Mouse (Mus musculus): Measurements from ENCODE around the gene Ube2v1. TPM values are rescaled to one million over a fixed set of nuclear protein-coding genes. Genes with fewer than 3 reads are reported as not detected.

Gene Ube2v1
- polyA plus RNA-seq, 1 experiment from 2014 or later: 299 TPM

- H3K4me2 ChIP-seq (ENCODE audit: low read length): no peak overlapping the region
- WGBS: 61% methylated on average over 4 of the region's 4 CpGs
- DNase-seq (no peak), ATAC-seq (ENCODE audit: low FRiP score, low TSS enrichment) (no peak)
- no peak overlapping the region for H3K9ac ChIP-seq (replicated peaks; ENCODE audit: low read length)
- no peaks in the 10 kb centered on the region for H3K36me3 ChIP-seq (ENCODE audit: control insufficient read depth, insufficient read depth, low read length)
- no peak overlapping the region for H3K27ac ChIP-seq (replicated peaks; ENCODE audit: low read depth, low read length)
- H3K27me3 ChIP-seq (ENCODE audit: control insufficient read depth, insufficient read depth, low read length): no peaks in the 10 kb centered on the region; the same call in 1 of the 2 replicates
- H3K4me3 ChIP-seq (replicated peaks; ENCODE audit: low read depth, low read length): no peak overlapping the region
- no peaks in the 10 kb centered on the region for H3K9me3 ChIP-seq (ENCODE audit: control insufficient read depth, low read length)
- H3K4me1 ChIP-seq (ENCODE audit: control insufficient read depth, insufficient read depth, low read length): 0 out of 2 replicates have a peak, but pooled peaks cover 5% of the 10 kb centered on the region
Observed at GRCm38 (mm10) chr2:167596262-167596661, 35.6 kb downstream of the Ube2v1 start.

- Histone ChIP-seq H3K4me3 (replicated peaks; ENCODE audit: low read depth, low read length) (no peak overlapping the region), H3K9me3 (ENCODE audit: control insufficient read depth, low read length) (no peaks in the 10 kb centered on the region), H3K36me3 (ENCODE audit: control insufficient read depth, insufficient read depth, low read length) (no peaks in the 10 kb centered on the region), H3K4me2 (ENCODE audit: low read length) (no peak overlapping the region), H3K27ac (replicated peaks; ENCODE audit: low read depth, low read length) (no peak overlapping the region), H3K9ac (replicated peaks; ENCODE audit: low read length) (no peak overlapping the region), H3K4me1 (ENCODE audit: control insufficient read depth, insufficient read depth, low read length) (0 out of 2 replicates have a peak, but pooled peaks cover 5% of the 10 kb centered on the region), H3K27me3 (ENCODE audit: control insufficient read depth, insufficient read depth, low read length) (no peaks in the 10 kb centered on the region; the same call in 1 of the 2 replicates)
- ATAC-seq (ENCODE audit: low FRiP score, low TSS enrichment): no peak
- DNase-seq: no peak
- WGBS: 49% methylated on average over 14 of the region's 14 CpGs
Observed at GRCm38 (mm10) chr2:167595761-167596171, 36.1 kb downstream of the Ube2v1 start.

- WGBS: 27% methylated on average over 10 of the region's 10 CpGs
- DNase-seq: peak; percentile 48
Observed at GRCm38 (mm10) chr2:167594444-167594934, 37.4 kb downstream of the Ube2v1 start.

GRCm38 (mm10) chr2:167593551-167594250 lies 38.2 kb downstream of the Ube2v1 start:
- ATAC-seq (ENCODE audit: low FRiP score, low TSS enrichment) (no peak), DNase-seq (no peak)
- no peaks in the 10 kb centered on the region; the same call in 1 of the 2 replicates for H3K27me3 ChIP-seq (ENCODE audit: control insufficient read depth, insufficient read depth, low read length)
- H3K4me3 ChIP-seq (replicated peaks; ENCODE audit: low read depth, low read length): no peak overlapping the region
- no peak overlapping the region for H3K9ac ChIP-seq (replicated peaks; ENCODE audit: low read length)
- 91% methylated on average over 4 of the region's 4 CpGs for WGBS
- H3K4me2 ChIP-seq (ENCODE audit: low read length): no peak overlapping the region
- no peaks in the 10 kb centered on the region for H3K9me3 ChIP-seq (ENCODE audit: control insufficient read depth, low read length)
- no peak overlapping the region for H3K27ac ChIP-seq (replicated peaks; ENCODE audit: low read depth, low read length)
- 0 out of 2 replicates have a peak, but pooled peaks cover 5% of the 10 kb centered on the region for H3K4me1 ChIP-seq (ENCODE audit: control insufficient read depth, insufficient read depth, low read length)
- H3K36me3 ChIP-seq (ENCODE audit: control insufficient read depth, insufficient read depth, low read length): no peaks in the 10 kb centered on the region

More at GRCm38 (mm10) chr2:167594444-167594934, 37.4 kb downstream of the Ube2v1 start:
- Histone ChIP-seq H3K4me1 (ENCODE audit: control insufficient read depth, insufficient read depth, low read length) (0 out of 2 replicates have a peak, but pooled peaks cover 5% of the 10 kb centered on the region), H3K9me3 (ENCODE audit: control insufficient read depth, low read length) (no peaks in the 10 kb centered on the region), H3K4me3 (replicated peaks; ENCODE audit: low read depth, low read length) (no peak overlapping the region), H3K4me2 (ENCODE audit: low read length) (no peak overlapping the region), H3K27ac (replicated peaks; ENCODE audit: low read depth, low read length) (no peak overlapping the region), H3K36me3 (ENCODE audit: control insufficient read depth, insufficient read depth, low read length) (no peaks in the 10 kb centered on the region), H3K27me3 (ENCODE audit: control insufficient read depth, insufficient read depth, low read length) (no peaks in the 10 kb centered on the region; the same call in 1 of the 2 replicates), H3K9ac (replicated peaks; ENCODE audit: low read length) (no peak overlapping the region)
- ATAC-seq (ENCODE audit: low FRiP score, low TSS enrichment): no peak

GRCm38 (mm10) chr2:167588774-167589577 lies 42.9 kb downstream of the Ube2v1 start:
- Histone ChIP-seq H3K4me3 (replicated peaks; ENCODE audit: low read depth, low read length) (no peak overlapping the region), H3K9ac (replicated peaks; ENCODE audit: low read length) (no peak overlapping the region), H3K4me1 (ENCODE audit: control insufficient read depth, insufficient read depth, low read length) (no peaks in the 10 kb centered on the region), H3K27me3 (ENCODE audit: control insufficient read depth, insufficient read depth, low read length) (no peaks in the 10 kb centered on the region), H3K9me3 (ENCODE audit: control insufficient read depth, low read length) (no peaks in the 10 kb centered on the region), H3K4me2 (ENCODE audit: low read length) (no peak overlapping the region), H3K36me3 (ENCODE audit: control insufficient read depth, insufficient read depth, low read length) (no peaks in the 10 kb centered on the region), H3K27ac (replicated peaks; ENCODE audit: low read depth, low read length) (no peak overlapping the region)
- ATAC-seq (ENCODE audit: low FRiP score, low TSS enrichment) (no peak), DNase-seq (no peak)
- 16% methylated on average over 21 of the region's 21 CpGs for WGBS

- no peaks in the 10 kb centered on the region for H3K27me3 ChIP-seq (ENCODE audit: control insufficient read depth, insufficient read depth, low read length)
- no peaks in the 10 kb centered on the region for H3K36me3 ChIP-seq (ENCODE audit: control insufficient read depth, insufficient read depth, low read length)
- DNase-seq: no peak
- no peaks in the 10 kb centered on the region for H3K9me3 ChIP-seq (ENCODE audit: control insufficient read depth, low read length)
- no peak for ATAC-seq (ENCODE audit: low FRiP score, low TSS enrichment)
- H3K9ac ChIP-seq (replicated peaks; ENCODE audit: low read length): no peak overlapping the region
- no peak overlapping the region for H3K27ac ChIP-seq (replicated peaks; ENCODE audit: low read depth, low read length)
- no peak overlapping the region for H3K4me3 ChIP-seq (replicated peaks; ENCODE audit: low read depth, low read length)
- H3K4me1 ChIP-seq (ENCODE audit: control insufficient read depth, insufficient read depth, low read length): no peaks in the 10 kb centered on the region
- H3K4me2 ChIP-seq (ENCODE audit: low read length): no peak overlapping the region
- 38% methylated on average over 9 of the region's 9 CpGs for WGBS
Observed at GRCm38 (mm10) chr2:167586976-167587375, 44.9 kb downstream of the Ube2v1 start.

GRCm38 (mm10) chr2:167586041-167586440 lies 45.9 kb downstream of the Ube2v1 start:
- H3K9me3 ChIP-seq (ENCODE audit: control insufficient read depth, low read length): no peaks in the 10 kb centered on the region
- no peaks in the 10 kb centered on the region for H3K27me3 ChIP-seq (ENCODE audit: control insufficient read depth, insufficient read depth, low read length)
- ATAC-seq (ENCODE audit: low FRiP score, low TSS enrichment) (no peak), DNase-seq (no peak)
- no peaks in the 10 kb centered on the region for H3K4me1 ChIP-seq (ENCODE audit: control insufficient read depth, insufficient read depth, low read length)
- no peak overlapping the region for H3K4me2 ChIP-seq (ENCODE audit: low read length)
- H3K27ac ChIP-seq (replicated peaks; ENCODE audit: low read depth, low read length): no peak overlapping the region
- H3K9ac ChIP-seq (replicated peaks; ENCODE audit: low read length): 0 out of 2 replicates have a peak overlapping the region, but pooled peaks have one; percentile 2
- H3K36me3 ChIP-seq (ENCODE audit: control insufficient read depth, insufficient read depth, low read length): no peaks in the 10 kb centered on the region
- no peak overlapping the region for H3K4me3 ChIP-seq (replicated peaks; ENCODE audit: low read depth, low read length)
- 28% methylated on average over 8 of the region's 8 CpGs for WGBS

- DNase-seq (no peak), ATAC-seq (ENCODE audit: low FRiP score, low TSS enrichment) (no peak)
- H3K4me3 ChIP-seq (replicated peaks; ENCODE audit: low read depth, low read length): no peak overlapping the region
- no peak overlapping the region for H3K27ac ChIP-seq (replicated peaks; ENCODE audit: low read depth, low read length)
- 92% methylated on average over 2 of the region's 2 CpGs for WGBS
- H3K36me3 ChIP-seq (ENCODE audit: control insufficient read depth, insufficient read depth, low read length): no peaks in the 10 kb centered on the region
- no peaks in the 10 kb centered on the region for H3K4me1 ChIP-seq (ENCODE audit: control insufficient read depth, insufficient read depth, low read length)
- H3K9me3 ChIP-seq (ENCODE audit: control insufficient read depth, low read length): no peaks in the 10 kb centered on the region
- no peak overlapping the region for H3K4me2 ChIP-seq (ENCODE audit: low read length)
- no peak overlapping the region for H3K9ac ChIP-seq (replicated peaks; ENCODE audit: low read length)
- H3K27me3 ChIP-seq (ENCODE audit: control insufficient read depth, insufficient read depth, low read length): no peaks in the 10 kb centered on the region
Observed at GRCm38 (mm10) chr2:167585273-167585672, 46.6 kb downstream of the Ube2v1 start.
